Mouse (Mus musculus) monocyte, adult 5-6 weeks (primary cell): ENCODE data around the gene Gstm4. TPM values are rescaled to one million over a fixed set of nuclear protein-coding genes. Genes with fewer than 3 reads are reported as not detected.

Source experiments
- total RNA-seq: library from RNA; stranded (forward); fragments of 200-1000, 200-491, 200-594 nt; gene quantifications from 3 replicates; pipeline ENCODE4 v1.2.3, GENCODE M21; 2017

The Gstm4 gene
- total RNA-seq, 1 experiment from 2014 or later = 12.4 TPM

Other genes starting within 250 kb of the Gstm4 start
- gene Eps8l3, start 167.7 kb downstream of the Gstm4 start, total RNA-seq = not detected in 3 replicates
- 5.0 to 6.9 TPM in 2 of 3 replicates, not detected in the other for gene Gstm5, start 149.1 kb downstream of the Gstm4 start, total RNA-seq
- gene Gstm7, start 113.1 kb downstream of the Gstm4 start, total RNA-seq = not detected in 3 replicates
- gene Gstm6, start 101.1 kb downstream of the Gstm4 start, total RNA-seq = not detected in 3 replicates
- gene Gstm3, start 75.6 kb downstream of the Gstm4 start, total RNA-seq = not detected in 3 replicates
- gene Gstm2, start 58.4 kb downstream of the Gstm4 start, total RNA-seq = not detected in 3 replicates
- gene Gstm1, start 26.9 kb downstream of the Gstm4 start, total RNA-seq = 43.8 to 75.0 TPM (median 64.1 TPM) in 3 replicates
- 15.6 to 22.0 TPM (median 18.4 TPM) in 3 replicates for gene Ampd2, start 41.8 kb upstream of the Gstm4 start, total RNA-seq
- gene Gnat2, start 47.9 kb upstream of the Gstm4 start, total RNA-seq = not detected in 3 replicates
- 156 to 172 TPM (median 164 TPM) in 3 replicates for gene Gnai3, start 101.3 kb upstream of the Gstm4 start, total RNA-seq
- not detected in 3 replicates for gene Gpr61, start 110.0 kb upstream of the Gstm4 start, total RNA-seq
- gene Amigo1, start 141.4 kb upstream of the Gstm4 start, total RNA-seq = 3.7 to 6.2 TPM (median 4.2 TPM) in 3 replicates
- gene Cyb561d1, start 156.3 kb upstream of the Gstm4 start, total RNA-seq = 13.0 to 22.3 TPM (median 15.0 TPM) in 3 replicates
- gene Atxn7l2, start 166.0 kb upstream of the Gstm4 start, total RNA-seq = 4.0 to 7.1 TPM (median 6.8 TPM) in 3 replicates
- gene Sypl2, start 181.8 kb upstream of the Gstm4 start, total RNA-seq = not detected in 3 replicates
- gene Psma5, start 212.0 kb upstream of the Gstm4 start, total RNA-seq = 137 to 139 TPM (median 138 TPM) in 3 replicates
- gene Sort1, start 239.2 kb upstream of the Gstm4 start, total RNA-seq = 31.6 to 35.5 TPM (median 32.1 TPM) in 3 replicates